Mouse (Mus musculus) midbrain, embryonic 16.5 days (tissue): ENCODE measurements at regions not wholly inside any gene's neighbourhood (a gene's known extent, or its start where the extent isn't known, plus 50 kb on each side); places are given as distances from the start of the nearest gene placed in this dataset.

Experiments used
- ATAC-seq: fragments of 200-750 bp; cut with Nextera tagmentation; 2 replicates; pipeline ENCODE4 v1.8.0; 2017; ENCODE audit warnings: moderate TSS enrichment
- H3K27ac ChIP-seq: fragments of 300-500 bp; sonication (generic); 2 replicates; pipeline ENCODE4 v1.5.1; 2014; ENCODE audit warnings: mild to moderate bottlenecking, low read length, mixed read lengths
- H3K27me3 ChIP-seq: fragments of 300-500 bp; sonication (generic); 2 replicates; pipeline ENCODE4 v1.6.1; 2014; ENCODE audit warnings: low read depth, low read length, mixed read lengths; ENCODE audit not compliant: control insufficient read depth, insufficient read depth
- H3K36me3 ChIP-seq: fragments of 300-500 bp; sonication (generic); 2 replicates; pipeline ENCODE4 v1.6.1; 2014; ENCODE audit warnings: mild to moderate bottlenecking, low read length, moderate library complexity, mixed read lengths; ENCODE audit not compliant: control insufficient read depth, insufficient read depth
- H3K4me1 ChIP-seq: fragments of 300-500 bp; sonication (generic); 2 replicates; pipeline ENCODE4 v1.6.1; 2014; ENCODE audit warnings: mild to moderate bottlenecking, low read length, mixed read lengths; ENCODE audit not compliant: control insufficient read depth, insufficient read depth
- H3K4me2 ChIP-seq: fragments of 300-500 bp; sonication (generic); 2 replicates; pipeline ENCODE4 v1.6.1; 2014; ENCODE audit warnings: mild to moderate bottlenecking, low read length, mixed read lengths
- H3K4me3 ChIP-seq: fragments of 300-500 bp; sonication (generic); 2 replicates; pipeline ENCODE4 v1.5.1; 2014; ENCODE audit warnings: low read depth, mild to moderate bottlenecking, low read length, moderate library complexity, mixed read lengths
- H3K9ac ChIP-seq: fragments of 300-500 bp; sonication (generic); 2 replicates; pipeline ENCODE4 v1.6.1; 2014; ENCODE audit warnings: low read depth, low read length, mixed read lengths
- H3K9me3 ChIP-seq: fragments of 300-500 bp; sonication (generic); replicated peaks from 2 replicates; pipeline ENCODE4 v1.6.1; 2014; ENCODE audit warnings: mild to moderate bottlenecking, low read length, mixed read lengths; ENCODE audit not compliant: control insufficient read depth, poor library complexity, severe bottlenecking
- WGBS: fragments of 180-500 bp; shearing (Covaris S2); extraction: QIAGEN DNeasy Blood & Tissue Kit; methylation state at CpG from one replicate; pipeline ENCODE4 v1.1.7; 2014; 5-methylcytosine and 5-hydroxymethylcytosine counted together

DNA sequence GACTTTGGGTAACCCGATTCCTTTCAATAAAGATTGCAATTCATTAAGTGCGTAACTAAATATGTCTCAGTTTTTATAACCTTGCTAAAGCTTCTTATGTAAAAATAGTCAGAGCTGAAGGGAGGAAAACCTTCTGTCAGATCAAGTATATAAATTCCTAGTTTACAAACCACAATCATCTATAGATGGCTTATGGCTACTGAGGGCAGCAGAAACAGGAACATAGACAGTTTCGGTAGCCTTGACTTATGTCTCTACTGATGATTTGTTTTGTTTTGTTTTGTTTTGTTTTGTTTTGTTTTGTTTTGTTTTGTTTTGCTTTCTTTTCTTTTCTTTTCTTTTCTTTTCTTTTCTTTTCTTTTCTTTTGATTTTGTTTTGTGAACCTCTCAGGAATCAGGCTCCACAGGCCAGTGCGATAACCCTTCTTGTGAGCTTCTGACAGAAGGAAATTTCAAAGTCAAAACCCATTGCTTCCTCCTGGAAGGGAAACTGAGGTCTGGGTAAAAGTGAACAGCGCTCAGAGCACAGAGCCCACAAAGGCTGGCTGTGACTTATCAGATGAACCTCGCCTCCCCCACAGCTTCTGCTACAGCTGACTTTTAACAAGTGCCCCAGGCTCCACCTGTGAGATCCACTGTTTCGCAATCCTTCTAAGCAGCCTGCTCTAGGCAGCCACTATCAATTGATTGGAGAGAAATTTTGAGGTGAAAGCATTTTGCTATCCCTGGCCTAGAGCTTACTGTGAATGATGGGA is 391.8 kb upstream of the Zfp462 start:
- H3K4me3 ChIP-seq, result no peak overlapping the region
- H3K9me3 ChIP-seq, result no peaks in the 10 kb centered on the region
- no peak overlapping the region for H3K4me2 ChIP-seq
- WGBS, result 91% methylated on average over 7 of the region's 7 CpGs
- no peaks in the 10 kb centered on the region for H3K4me1 ChIP-seq
- no peaks in the 10 kb centered on the region for H3K36me3 ChIP-seq
- no peak for ATAC-seq
- H3K9ac ChIP-seq, result no peak overlapping the region
- H3K27me3 ChIP-seq, result no peaks in the 10 kb centered on the region
- H3K27ac ChIP-seq, result no peak overlapping the region

DNA sequence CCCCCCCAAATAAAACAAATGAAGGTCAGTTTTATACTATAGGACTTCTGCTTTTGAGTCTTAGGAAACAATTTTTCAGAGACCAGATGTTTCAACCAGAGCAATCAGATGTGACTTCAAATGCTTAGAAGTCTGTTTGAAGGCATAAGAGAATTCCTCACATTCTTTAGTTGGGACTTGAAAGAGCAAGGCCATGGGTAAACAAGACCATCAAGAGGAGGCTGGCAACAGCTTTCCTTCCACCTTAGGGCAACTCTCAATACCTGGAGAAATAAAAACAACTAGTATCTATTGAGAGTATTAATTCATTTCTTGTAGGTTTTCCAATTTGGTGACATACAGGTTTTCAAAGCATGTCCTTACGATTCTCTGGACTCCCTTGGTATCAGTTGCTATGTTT is 381.8 kb upstream of the Zfp462 start:
- H3K4me1 ChIP-seq, result no peaks in the 10 kb centered on the region
- H3K9me3 ChIP-seq, result no peaks in the 10 kb centered on the region; the same call in 1 of the 2 replicates
- H3K36me3 ChIP-seq, result no peaks in the 10 kb centered on the region
- ATAC-seq, result no peak
- no peaks in the 10 kb centered on the region for H3K27me3 ChIP-seq
- H3K27ac ChIP-seq, result no peak overlapping the region
- H3K9ac ChIP-seq, result no peak overlapping the region
- H3K4me3 ChIP-seq, result no peak overlapping the region
- H3K4me2 ChIP-seq, result no peak overlapping the region
- 88% methylated on average over 1 of the region's 1 CpGs for WGBS

DNA sequence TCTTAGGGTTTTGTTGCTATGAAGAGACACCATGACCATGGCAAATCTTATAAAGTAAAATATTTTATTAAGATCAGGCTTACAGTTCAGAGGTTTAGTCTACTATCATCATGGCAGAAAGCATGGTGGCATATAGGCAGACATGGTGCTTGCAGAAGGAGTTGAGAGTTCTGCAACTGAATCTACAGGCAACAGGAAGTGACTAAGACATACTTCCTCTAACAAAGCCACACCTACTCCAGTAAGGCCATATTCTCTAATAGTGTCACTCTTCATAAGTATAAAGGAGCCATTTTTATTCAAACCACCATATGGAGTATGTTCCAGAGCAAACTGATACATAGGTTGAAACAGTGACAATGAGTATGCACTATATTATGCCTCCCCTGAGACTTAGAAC is 371.7 kb upstream of the Zfp462 start:
- no peaks in the 10 kb centered on the region for H3K4me1 ChIP-seq
- H3K9ac ChIP-seq, result no peak overlapping the region
- no peak overlapping the region for H3K4me2 ChIP-seq
- ATAC-seq, result no peak
- H3K36me3 ChIP-seq, result no peaks in the 10 kb centered on the region
- H3K27ac ChIP-seq, result no peak overlapping the region
- no peaks in the 10 kb centered on the region for H3K9me3 ChIP-seq
- no peak overlapping the region for H3K4me3 ChIP-seq
- H3K27me3 ChIP-seq, result no peaks in the 10 kb centered on the region

DNA sequence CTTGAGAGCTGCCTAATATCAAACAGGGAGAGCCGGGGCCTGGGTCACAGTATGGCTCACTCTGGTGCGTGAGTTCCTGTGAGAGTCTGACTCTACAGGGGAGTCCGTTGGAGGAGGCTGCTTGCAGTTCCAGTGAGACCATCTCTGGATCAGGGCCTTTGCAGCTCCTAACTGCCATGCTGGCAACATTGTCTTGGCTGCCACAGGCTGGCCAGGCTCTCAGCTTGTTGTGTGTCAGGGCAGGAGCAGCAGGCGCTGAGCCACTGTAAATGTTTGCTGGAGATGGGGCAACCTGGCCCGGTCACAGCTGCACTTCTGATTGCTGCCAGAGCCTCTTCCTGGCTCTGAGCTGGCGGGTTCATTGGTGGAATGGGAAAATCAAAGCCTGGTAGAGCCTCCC is 357.7 kb upstream of the Zfp462 start:
- no peaks in the 10 kb centered on the region for H3K4me1 ChIP-seq
- H3K27ac ChIP-seq, result no peak overlapping the region
- no peak overlapping the region for H3K4me3 ChIP-seq
- H3K27me3 ChIP-seq, result no peaks in the 10 kb centered on the region; the same call in 1 of the 2 replicates
- H3K36me3 ChIP-seq, result no peaks in the 10 kb centered on the region
- H3K9ac ChIP-seq, result no peak overlapping the region
- no peak for ATAC-seq
- no peaks in the 10 kb centered on the region for H3K9me3 ChIP-seq
- WGBS, result 64% methylated on average over 6 of the region's 6 CpGs
- no peak overlapping the region for H3K4me2 ChIP-seq

DNA sequence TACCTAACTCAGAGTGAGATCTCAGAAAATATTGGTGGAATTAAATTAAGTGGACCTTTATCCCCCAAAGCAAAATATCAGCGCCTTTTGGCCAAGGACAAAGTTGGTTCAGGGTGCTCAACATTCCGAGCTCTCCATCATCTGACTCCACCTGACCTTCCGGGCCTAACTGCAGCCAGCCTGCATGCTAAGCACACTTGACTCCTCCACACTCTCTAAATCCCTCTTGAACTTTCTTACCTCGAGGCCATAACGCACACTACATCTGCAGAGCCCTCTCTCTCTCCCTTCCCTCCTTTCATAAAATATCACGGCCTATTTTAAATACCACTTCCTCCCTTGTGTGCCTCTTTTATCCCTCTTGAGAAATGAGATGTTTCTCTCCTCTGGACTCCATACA is 356.1 kb upstream of the Zfp462 start:
- WGBS, result 75% methylated on average over 6 of the region's 6 CpGs
- H3K4me2 ChIP-seq, result no peak overlapping the region
- H3K27me3 ChIP-seq, result no peaks in the 10 kb centered on the region; the same call in 1 of the 2 replicates
- no peaks in the 10 kb centered on the region for H3K36me3 ChIP-seq
- H3K9ac ChIP-seq, result no peak overlapping the region
- H3K27ac ChIP-seq, result no peak overlapping the region
- H3K9me3 ChIP-seq, result no peaks in the 10 kb centered on the region
- no peak for ATAC-seq
- H3K4me3 ChIP-seq, result no peak overlapping the region
- no peaks in the 10 kb centered on the region for H3K4me1 ChIP-seq

DNA sequence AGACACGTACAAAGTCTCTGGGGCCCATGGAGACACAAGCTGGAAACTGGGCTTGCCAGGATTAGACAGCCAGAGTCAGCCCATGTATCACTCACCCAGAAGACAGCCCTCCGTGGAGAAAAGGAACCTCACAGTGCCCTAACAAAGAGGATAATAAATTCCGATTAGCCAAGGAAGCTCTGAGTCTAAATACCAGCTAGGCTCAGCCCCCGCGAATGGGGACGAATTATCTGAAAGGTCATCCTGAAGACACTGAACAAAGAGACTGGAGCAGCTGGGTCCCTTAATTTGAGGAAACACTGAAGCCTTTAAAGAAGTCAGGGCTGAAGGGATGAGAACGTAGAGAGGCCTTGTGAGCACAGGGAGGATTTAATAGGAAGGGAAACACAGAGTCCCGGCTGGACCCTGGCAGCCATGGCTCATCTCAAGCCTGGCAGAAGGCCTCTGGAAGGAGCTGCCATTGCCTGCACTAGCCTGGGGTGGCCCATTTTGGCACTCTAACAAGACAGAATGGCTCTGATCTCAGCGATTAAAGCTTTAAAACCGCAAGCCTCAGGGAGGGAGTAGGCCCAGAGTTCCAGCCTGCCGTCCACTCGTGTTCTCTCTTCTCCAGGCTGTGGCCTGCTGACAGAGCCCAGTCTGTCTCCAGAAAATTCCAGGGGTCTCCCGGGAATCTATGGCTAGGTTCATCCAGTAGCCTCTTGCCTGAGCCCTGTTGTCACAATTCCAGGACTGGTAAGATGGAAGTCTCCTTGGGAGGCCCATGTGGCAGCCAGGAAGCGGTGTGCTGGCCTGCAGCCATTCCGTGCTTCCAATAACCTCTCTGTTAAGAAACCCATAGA is 343.0 kb upstream of the Zfp462 start:
- Histone ChIP-seq H3K4me1 (no peaks in the 10 kb centered on the region), H3K9ac (no peak overlapping the region), H3K4me3 (no peak overlapping the region), H3K9me3 (no peaks in the 10 kb centered on the region), H3K4me2 (no peak overlapping the region), H3K27ac (no peak overlapping the region; the same call in 1 of the 2 replicates), H3K27me3 (no peaks in the 10 kb centered on the region), H3K36me3 (no peaks in the 10 kb centered on the region)
- WGBS, result 27% methylated on average over 15 of the region's 15 CpGs
- peak; percentile 70; the same call in 1 of the 2 replicates for ATAC-seq

DNA sequence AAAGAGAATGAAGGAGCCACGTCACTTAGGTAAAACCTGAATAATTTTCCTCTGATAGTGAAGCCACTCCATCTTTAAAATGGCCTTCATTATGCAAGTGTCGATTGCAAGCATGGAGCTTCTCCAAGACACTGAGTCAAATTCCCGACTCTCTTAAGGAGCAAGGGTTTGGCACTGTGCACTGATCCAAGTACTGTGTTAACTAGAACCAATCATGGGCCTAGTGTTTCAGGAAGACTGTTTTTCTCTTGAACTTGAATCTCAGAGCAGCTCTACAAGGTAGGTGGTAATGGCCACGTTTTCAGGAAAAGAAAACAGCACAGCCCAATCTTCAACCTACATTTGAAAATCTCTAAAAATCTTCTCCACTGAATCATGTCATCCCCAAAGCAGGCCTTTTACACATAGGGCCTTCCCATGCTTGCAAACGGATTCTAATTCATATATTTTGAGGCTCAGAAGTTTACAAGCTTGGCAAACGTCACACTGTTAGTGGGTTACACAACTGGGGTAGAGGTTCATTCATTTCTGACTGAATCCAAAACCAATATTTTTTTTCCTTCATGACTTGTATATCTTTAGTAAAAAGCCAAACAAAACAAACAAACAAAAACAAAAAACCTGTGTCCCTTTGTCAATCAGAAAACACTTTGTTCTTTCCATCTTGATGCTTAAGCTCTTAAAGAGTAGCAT is 342.2 kb upstream of the Zfp462 start:
- Histone ChIP-seq H3K4me2 (no peak overlapping the region), H3K4me1 (no peaks in the 10 kb centered on the region), H3K27me3 (no peaks in the 10 kb centered on the region), H3K27ac (no peak overlapping the region), H3K4me3 (no peak overlapping the region), H3K36me3 (no peaks in the 10 kb centered on the region), H3K9me3 (no peaks in the 10 kb centered on the region), H3K9ac (no peak overlapping the region)
- no peak for ATAC-seq
- 84% methylated on average over 6 of the region's 6 CpGs for WGBS

DNA sequence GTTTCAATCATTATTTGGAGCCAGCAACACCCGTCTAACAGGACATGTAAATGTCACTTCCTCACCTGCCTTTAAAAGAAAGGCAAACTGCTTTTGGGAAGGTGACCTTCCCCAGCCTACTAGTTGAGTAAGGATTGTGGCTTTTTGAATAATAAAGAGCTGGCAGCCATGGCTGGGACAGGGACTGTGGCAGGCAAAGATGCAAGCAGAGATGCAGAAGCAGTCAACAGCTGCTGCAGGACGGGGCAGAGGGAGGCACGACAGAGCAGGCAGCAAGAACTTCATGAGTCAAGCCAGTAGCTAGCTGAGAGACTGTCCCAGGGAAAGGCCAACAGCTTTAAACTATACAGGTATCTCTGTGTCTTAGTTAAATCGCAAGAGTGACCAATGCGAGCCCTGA is 334.7 kb upstream of the Zfp462 start:
- WGBS, result 71% methylated on average over 5 of the region's 5 CpGs

More for the DNA sequence above, 334.7 kb upstream of the Zfp462 start:
- peaks cover 7% of the 10 kb centered on the region for H3K4me1 ChIP-seq
- H3K9me3 ChIP-seq, result no peaks in the 10 kb centered on the region
- H3K4me2 ChIP-seq, result no peak overlapping the region
- no peak overlapping the region for H3K9ac ChIP-seq
- no peak for ATAC-seq
- no peaks in the 10 kb centered on the region for H3K27me3 ChIP-seq
- H3K27ac ChIP-seq, result no peak overlapping the region
- H3K4me3 ChIP-seq, result no peak overlapping the region
- no peaks in the 10 kb centered on the region for H3K36me3 ChIP-seq
